Mouse (Mus musculus) fibroblast of lung, adult 2 months (primary cell): ENCODE results near the gene Fcrl6.

Experiments
- DNase-seq: peaks from one replicate; pipeline ENCODE4 v3.0.0-alpha.2; 2011; ENCODE audit warnings: low read depth

The Fcrl6 gene

DNA sequence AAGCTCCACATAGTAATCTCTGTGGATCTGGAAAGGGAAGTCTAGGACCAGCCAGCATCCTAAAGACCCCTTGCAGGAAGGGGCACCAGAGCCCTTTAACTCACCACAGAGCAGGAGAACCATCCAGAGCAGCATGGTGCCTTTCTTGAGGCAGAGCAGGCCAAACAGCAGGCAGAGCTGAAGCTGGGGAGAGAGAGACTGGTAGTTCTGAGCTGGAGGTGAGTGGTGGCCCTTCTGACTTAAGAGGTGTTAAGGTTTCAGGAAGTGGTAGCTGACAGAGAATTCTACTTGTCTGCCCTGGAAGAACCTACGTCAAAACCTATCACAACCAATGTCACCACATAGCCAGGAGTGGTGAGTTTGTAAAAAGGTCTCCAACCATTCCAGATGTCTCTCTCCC, at the start of gene Fcrl6:
Gene Fcrl6 (minus strand): TSS at position 226 of the 400 bp plus-strand sequence.
- DNase-seq = no peak

- DNase-seq = no peak
Observed at GRCm38 (mm10) chr1:172651288-172651987, 49.1 kb upstream of the Fcrl6 start.

DNA sequence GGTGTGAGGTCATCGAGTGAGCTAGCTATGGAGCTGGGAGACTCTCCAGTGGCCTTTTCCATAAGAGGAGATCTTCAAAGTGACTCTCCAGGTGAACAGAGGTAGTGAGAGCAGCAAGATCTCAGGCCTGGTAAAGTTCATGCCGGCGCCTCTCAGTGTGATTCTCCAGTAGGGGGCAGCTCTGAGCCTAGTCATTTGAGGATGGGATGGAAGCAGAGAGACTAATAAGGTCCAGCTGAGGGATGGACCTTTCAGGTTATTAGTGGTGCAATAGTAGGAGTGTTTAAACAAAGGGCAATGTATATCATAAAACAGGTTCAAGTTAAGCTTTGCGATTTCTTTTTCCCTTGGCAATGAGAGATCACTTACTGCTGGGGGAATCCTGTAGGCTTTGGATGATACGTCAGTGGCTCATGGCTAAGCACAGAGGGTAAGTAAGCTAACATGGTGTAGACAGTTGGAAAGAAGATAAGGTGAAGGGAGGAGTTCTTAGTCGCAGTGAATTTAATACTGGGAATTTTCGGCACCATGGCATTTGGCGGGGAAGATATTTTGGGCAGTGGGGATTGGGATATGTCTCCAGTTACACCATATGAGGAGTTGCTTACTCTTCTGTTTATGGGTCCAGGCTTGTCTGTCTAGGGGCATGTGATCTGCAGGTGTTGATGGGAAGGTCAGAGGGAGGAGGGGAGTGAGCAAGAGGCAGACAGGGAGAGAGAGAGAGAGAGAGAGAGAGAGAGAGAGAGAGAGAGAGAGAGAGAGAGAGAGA, 48.4 kb upstream of the Fcrl6 start:
- no peak for DNase-seq

- no peak for DNase-seq
Observed at GRCm38 (mm10) chr1:172649396-172649795, 47.0 kb upstream of the Fcrl6 start.

DNA sequence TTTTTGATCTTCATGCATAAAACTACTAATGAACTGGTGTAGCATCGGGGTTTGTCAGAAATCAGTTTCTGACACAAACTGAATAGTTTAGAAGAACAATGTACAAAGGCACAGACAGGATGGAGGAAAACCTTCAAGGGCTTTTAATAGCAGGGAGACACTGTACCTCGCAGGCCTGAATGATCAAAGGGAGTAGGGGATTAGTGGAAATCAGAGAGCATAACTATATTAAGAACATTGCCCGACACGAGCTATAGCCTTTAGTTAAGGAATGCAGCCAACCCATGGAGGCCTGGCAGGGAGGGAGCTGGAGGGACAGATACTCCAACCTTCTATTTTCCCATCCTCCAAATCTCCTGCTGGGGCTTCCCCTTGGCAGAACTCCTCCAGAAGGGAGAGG, 44.9 kb upstream of the Fcrl6 start:
- DNase-seq = no peak

GRCm38 (mm10) chr1:172638781-172639180, 36.4 kb upstream of the Fcrl6 start:
- no peak for DNase-seq

GRCm38 (mm10) chr1:172637801-172638200, 35.5 kb upstream of the Fcrl6 start:
- no peak for DNase-seq

- DNase-seq = no peak
Observed at GRCm38 (mm10) chr1:172636266-172636665, 33.9 kb upstream of the Fcrl6 start.

DNA sequence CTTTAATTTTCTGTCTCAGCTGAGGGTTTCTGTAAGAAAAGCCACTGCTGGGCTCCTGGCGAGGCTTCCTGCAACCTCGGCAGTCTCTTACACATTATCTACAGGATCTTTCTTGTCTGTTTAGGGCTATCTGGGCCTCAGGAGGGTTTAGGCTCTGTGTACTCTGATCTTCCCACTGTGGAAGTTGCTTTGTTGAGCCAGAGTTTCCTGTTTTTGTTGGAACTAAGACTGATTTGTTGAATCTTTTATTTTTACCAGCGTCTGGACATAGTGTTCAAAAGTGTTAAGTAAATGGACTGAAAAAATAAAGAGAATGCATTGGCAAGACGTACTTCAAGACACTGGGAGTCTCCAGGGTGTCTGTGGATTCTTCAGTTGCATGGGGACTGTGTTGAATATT, 32.9 kb upstream of the Fcrl6 start:
- no peak for DNase-seq

DNA sequence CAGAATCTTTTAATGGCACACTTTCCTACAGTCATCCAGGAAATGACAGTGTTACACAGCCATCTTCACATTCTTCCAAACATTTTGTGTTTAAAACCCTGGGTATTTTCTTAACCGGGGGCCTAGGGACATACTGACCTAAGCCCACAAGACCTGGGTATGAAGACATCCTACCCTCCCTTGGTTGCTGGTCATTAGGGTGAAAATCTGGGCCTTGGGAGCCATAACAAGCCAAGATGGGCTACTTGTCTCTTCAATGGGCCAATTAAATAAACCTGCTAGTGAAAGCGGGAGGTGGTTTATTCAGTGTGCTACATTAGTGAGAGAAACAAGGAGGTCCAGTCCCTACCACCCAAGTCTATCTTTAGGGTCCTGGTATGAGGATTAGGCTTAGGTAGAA, 31.8 kb upstream of the Fcrl6 start:
- DNase-seq = no peak

- peak; percentile 98 for DNase-seq
Observed at GRCm38 (mm10) chr1:172632451-172633326, 30.3 kb upstream of the Fcrl6 start, which contains the start of gene Dusp23. Dusp23 (minus strand) TSS chr1:172632962.

DNA sequence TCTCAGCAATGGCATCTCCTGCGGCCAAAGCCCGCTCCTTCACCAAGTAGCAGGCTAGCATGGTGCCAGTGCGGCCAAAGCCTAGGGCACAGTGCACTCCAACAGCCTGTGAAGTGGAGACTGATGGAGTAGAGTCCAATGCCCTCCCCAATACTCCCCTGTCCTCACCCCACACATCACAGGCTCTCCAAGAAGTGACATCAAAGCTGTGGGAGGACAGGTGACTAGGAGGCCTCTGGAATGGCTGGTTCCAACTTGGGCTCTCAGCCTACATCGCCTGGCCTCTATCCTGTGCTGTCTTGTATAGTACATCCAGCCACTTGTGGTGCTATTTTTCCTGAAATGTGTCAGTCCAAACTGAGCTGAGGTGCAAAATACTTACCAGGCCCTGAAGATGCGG, 29.4 kb upstream of the Fcrl6 start:
- DNase-seq = no peak

GRCm38 (mm10) chr1:172629831-172630230, 27.5 kb upstream of the Fcrl6 start:
- no peak for DNase-seq

GRCm38 (mm10) chr1:172626306-172626705, 24.0 kb upstream of the Fcrl6 start:
- DNase-seq = no peak

GRCm38 (mm10) chr1:172624081-172624480, 21.7 kb upstream of the Fcrl6 start:
- DNase-seq = no peak

GRCm38 (mm10) chr1:172623599-172623998, 21.2 kb upstream of the Fcrl6 start:
- no peak for DNase-seq

GRCm38 (mm10) chr1:172619235-172619634, 16.9 kb upstream of the Fcrl6 start:
- DNase-seq = peak; percentile 15

GRCm38 (mm10) chr1:172618141-172618540, 15.8 kb upstream of the Fcrl6 start:
- DNase-seq = no peak

- no peak for DNase-seq
Observed at GRCm38 (mm10) chr1:172617365-172618076, 15.2 kb upstream of the Fcrl6 start.

DNA sequence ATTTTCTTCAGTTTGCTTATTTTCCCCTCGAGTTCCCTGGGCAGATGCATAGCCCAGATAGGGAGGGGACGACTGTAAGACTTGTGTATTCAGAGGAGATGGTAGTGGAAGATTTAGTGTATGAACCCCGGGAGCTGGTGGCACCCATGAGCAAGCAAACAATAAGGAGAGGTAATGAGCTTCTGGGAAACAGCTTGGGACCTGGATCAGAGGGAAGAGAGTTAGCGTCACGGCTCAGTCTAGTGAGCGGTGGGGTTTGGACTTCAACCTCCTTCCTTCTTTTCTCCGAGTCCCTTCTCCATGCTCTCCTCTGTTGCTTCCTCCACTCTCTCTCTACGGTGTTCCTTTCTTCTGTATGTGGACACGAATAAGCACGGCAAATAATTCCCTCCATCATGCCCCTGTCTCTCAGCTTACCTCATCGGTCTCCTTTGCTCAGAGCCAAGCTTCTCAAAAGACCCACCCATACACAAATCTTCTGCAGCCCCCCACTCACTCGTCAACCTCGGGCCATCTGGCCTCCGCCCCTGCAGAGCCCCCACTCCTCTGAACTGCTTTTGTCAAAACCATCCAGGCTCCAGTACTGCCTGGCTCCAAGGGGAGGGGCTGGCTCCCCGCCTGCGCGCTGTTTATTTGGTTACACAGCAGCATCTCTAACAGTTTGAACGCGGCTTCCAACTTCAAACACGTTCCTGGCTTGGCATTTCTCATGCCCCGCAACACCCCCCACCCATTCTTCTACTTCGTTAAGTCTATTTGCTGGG, 14.4 kb upstream of the Fcrl6 start:
- DNase-seq = no peak

DNA sequence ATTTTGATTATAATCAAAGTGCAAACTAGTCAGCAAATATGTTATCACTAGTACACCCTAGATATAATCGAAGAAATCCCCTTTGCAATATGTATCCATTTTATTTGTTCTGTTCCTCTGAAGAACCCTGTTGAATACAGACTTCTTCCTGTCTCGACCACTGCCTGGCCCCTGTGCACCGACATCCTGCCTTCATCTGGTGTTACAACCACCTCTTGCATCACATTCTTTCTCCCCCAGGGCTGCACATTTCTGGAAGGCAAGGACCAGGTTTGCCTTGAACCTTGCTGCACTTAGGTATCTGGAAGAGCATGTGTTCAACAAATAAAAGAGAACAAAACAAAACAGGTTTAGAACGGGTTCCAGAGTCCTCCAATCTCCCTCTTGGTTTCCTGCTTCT, 13.1 kb upstream of the Fcrl6 start:
- DNase-seq = no peak
